10 mouse cellular contexts compared by ENCODE assay signal in genomic region chr7:6834950-6835349, GRCm38 (mm10).
A peak's percentile ranks its signal among the peaks of the same experiment; 100 is the strongest.
DNase-seq lines count a peak whose midpoint lies in the region; ATAC-seq and TF ChIP-seq lines count a peak whose summit lies in the region.
"Had no signal": no experiment of that assay in that cellular context is flagged by ENCODE, and none has a peak within 500 bp of the region (broad histone marks: within the 10 kb centered on the region; RNA-seq: fewer than 3 reads in every experiment).

No protein-coding gene starts in this region.

- H3K36me3 ChIP-seq in kidney, embryonic 16.5 days (ENCODE audit: insufficient read depth, low read length): no peaks in the 10 kb centered on the region
- no peaks in the 10 kb centered on the region for H3K36me3 ChIP-seq in forebrain, embryonic 11.5 days (ENCODE audit: control insufficient read depth, insufficient read depth, low read length)
- no peaks in the 10 kb centered on the region for H3K36me3 ChIP-seq in limb, embryonic 11.5 days (ENCODE audit: control insufficient read depth, insufficient read depth, low read length)
- no peaks in the 10 kb centered on the region for H3K36me3 ChIP-seq in neural tube, embryonic 13.5 days

- H3K4me3 ChIP-seq in kidney, embryonic 16.5 days (ENCODE audit: low read length): no peak overlapping the region
- H3K4me3 ChIP-seq in forebrain, embryonic 11.5 days (ENCODE audit: low read depth, low read length): no peak overlapping the region
- H3K4me3 ChIP-seq in limb, embryonic 11.5 days (ENCODE audit: low read depth, low read length): no peak overlapping the region
- H3K4me3 ChIP-seq in neural tube, embryonic 13.5 days: no peak overlapping the region
- H3K4me3 ChIP-seq in lung, adult 2 months (replicated peaks; ENCODE audit: extremely low read depth, low read depth, low read length): no peak overlapping the region

- TF ChIP-seq CTCF in lung, adult 2 months (IDR thresholded peaks at IDR 0.05; ENCODE audit: insufficient read depth, low read length): no peak

- ATAC-seq in kidney, embryonic 16.5 days (ENCODE audit: low FRiP score, low TSS enrichment): no peak
- ATAC-seq in forebrain, embryonic 11.5 days (replicated peaks; ENCODE audit: low FRiP score): peak; percentile 70
- ATAC-seq in limb, embryonic 11.5 days (ENCODE audit: insufficient number of reproducible peaks, low FRiP score, low TSS enrichment, low read depth): peak; percentile 65
- ATAC-seq in neural tube, embryonic 13.5 days (ENCODE audit: low read depth): peak; percentile 66; the same call in 1 of the 2 replicates
- ATAC-seq: CD4-positive, CD25-positive, alpha-beta regulatory T cell, adult 4 months had no signal

- H3K9ac ChIP-seq in kidney, embryonic 16.5 days (replicated peaks; ENCODE audit: low read length): no peak overlapping the region
- H3K9ac ChIP-seq in forebrain, embryonic 11.5 days (ENCODE audit: low read length): 0 out of 2 replicates have a peak overlapping the region, but pooled peaks have one; percentile 20
- no peak overlapping the region for H3K9ac ChIP-seq in limb, embryonic 11.5 days (ENCODE audit: low read length)
- H3K9ac ChIP-seq in neural tube, embryonic 13.5 days: no peak overlapping the region

- H3K27me3 ChIP-seq in kidney, embryonic 16.5 days (ENCODE audit: insufficient read depth, low read length): no peaks in the 10 kb centered on the region
- no peaks in the 10 kb centered on the region for H3K27me3 ChIP-seq in forebrain, embryonic 11.5 days (ENCODE audit: control insufficient read depth, insufficient read depth, low read length)
- no peaks in the 10 kb centered on the region for H3K27me3 ChIP-seq in limb, embryonic 11.5 days (ENCODE audit: control insufficient read depth, insufficient read depth, low read length)
- H3K27me3 ChIP-seq in neural tube, embryonic 13.5 days: no peaks in the 10 kb centered on the region

- 0 out of 2 replicates have a peak overlapping the region, but pooled peaks have one; percentile 29 for H3K27ac ChIP-seq in kidney, embryonic 16.5 days (ENCODE audit: low read length)
- H3K27ac ChIP-seq in forebrain, embryonic 11.5 days (ENCODE audit: low read depth, low read length): peak overlapping the region; percentile 41; the same call in 1 of the 2 replicates
- peak overlapping the region; percentile 91 for H3K27ac ChIP-seq in limb, embryonic 11.5 days (replicated peaks; ENCODE audit: low read depth, low read length)
- H3K27ac ChIP-seq in neural tube, embryonic 13.5 days (replicated peaks): peak overlapping the region; percentile 50

- no peak overlapping the region for H3K4me2 ChIP-seq in kidney, embryonic 16.5 days (replicated peaks; ENCODE audit: low read depth, low read length)
- H3K4me2 ChIP-seq in forebrain, embryonic 11.5 days (ENCODE audit: low read depth, low read length, severe bottlenecking): no peak overlapping the region
- no peak overlapping the region for H3K4me2 ChIP-seq in limb, embryonic 11.5 days (ENCODE audit: low read depth, severe bottlenecking)
- H3K4me2 ChIP-seq in neural tube, embryonic 13.5 days: no peak overlapping the region

- 41% methylated on average over 5 of the region's 5 CpGs for WGBS in kidney, embryonic 16.5 days
- 57% methylated on average over 5 of the region's 5 CpGs for WGBS in forebrain, embryonic 11.5 days
- 34% methylated on average over 5 of the region's 5 CpGs for WGBS in limb, embryonic 11.5 days
- 33% methylated on average over 5 of the region's 5 CpGs for WGBS in neural tube, embryonic 13.5 days
- WGBS in lung, adult 2 months: 47% methylated on average over 5 of the region's 5 CpGs

- no peak for TF ChIP-seq POLR2A in lung, adult 2 months (IDR thresholded peaks at IDR 0.05; ENCODE audit: borderline replicate concordance, extremely low read depth, low read depth, low read length)

- H3K4me1 ChIP-seq in kidney, embryonic 16.5 days (ENCODE audit: insufficient read depth, low read length): peaks cover 6% of the 10 kb centered on the region
- peaks cover 4% of the 10 kb centered on the region; the same call in 1 of the 2 replicates for H3K4me1 ChIP-seq in forebrain, embryonic 11.5 days (replicated peaks; ENCODE audit: control insufficient read depth, insufficient read depth, low read length)
- peaks cover 11% of the 10 kb centered on the region for H3K4me1 ChIP-seq in limb, embryonic 11.5 days (ENCODE audit: control insufficient read depth, insufficient read depth, low read length)
- H3K4me1 ChIP-seq in neural tube, embryonic 13.5 days (replicated peaks): peaks cover 12% of the 10 kb centered on the region
- H3K4me1 ChIP-seq in lung, adult 2 months (ENCODE audit: control insufficient read depth, insufficient read depth, low read length): no peaks in the 10 kb centered on the region

- DNase-seq in kidney, postnatal 4 days: no peak
- no peak for DNase-seq in forebrain, embryonic 11.5 days (ENCODE audit: low spot score)
- DNase-seq in limb, embryonic 11.5 days (ENCODE audit: low spot score): peak; percentile 45
- DNase-seq in cerebellum, postnatal 25 days: no peak
- no peak for DNase-seq in adrenal gland, adult 2 months
- no peak for DNase-seq in lung, adult 2 months
- DNase-seq: cerebellum, adult 8-10 months had no signal

- H3K9me3 ChIP-seq in kidney, embryonic 16.5 days (ENCODE audit: low read length): no peaks in the 10 kb centered on the region
- H3K9me3 ChIP-seq in forebrain, embryonic 11.5 days (ENCODE audit: control insufficient read depth, low read length): no peaks in the 10 kb centered on the region
- no peaks in the 10 kb centered on the region for H3K9me3 ChIP-seq in limb, embryonic 11.5 days (ENCODE audit: control insufficient read depth, low read length)
- no peaks in the 10 kb centered on the region for H3K9me3 ChIP-seq in neural tube, embryonic 13.5 days

Comparison
In these comparisons a context has a peak if more than half of its experiments do, and no peak if none do; other contexts are left out.
1. H3K27ac ChIP-seq: peak in every context shown above with its lines; median percentile 91 in limb, embryonic 11.5 days; 50 in neural tube, embryonic 13.5 days; 41 in forebrain, embryonic 11.5 days; 29 in kidney, embryonic 16.5 days.